Comparison of ENCODE assay signal across 9 mouse cellular contexts in the genomic region with DNA sequence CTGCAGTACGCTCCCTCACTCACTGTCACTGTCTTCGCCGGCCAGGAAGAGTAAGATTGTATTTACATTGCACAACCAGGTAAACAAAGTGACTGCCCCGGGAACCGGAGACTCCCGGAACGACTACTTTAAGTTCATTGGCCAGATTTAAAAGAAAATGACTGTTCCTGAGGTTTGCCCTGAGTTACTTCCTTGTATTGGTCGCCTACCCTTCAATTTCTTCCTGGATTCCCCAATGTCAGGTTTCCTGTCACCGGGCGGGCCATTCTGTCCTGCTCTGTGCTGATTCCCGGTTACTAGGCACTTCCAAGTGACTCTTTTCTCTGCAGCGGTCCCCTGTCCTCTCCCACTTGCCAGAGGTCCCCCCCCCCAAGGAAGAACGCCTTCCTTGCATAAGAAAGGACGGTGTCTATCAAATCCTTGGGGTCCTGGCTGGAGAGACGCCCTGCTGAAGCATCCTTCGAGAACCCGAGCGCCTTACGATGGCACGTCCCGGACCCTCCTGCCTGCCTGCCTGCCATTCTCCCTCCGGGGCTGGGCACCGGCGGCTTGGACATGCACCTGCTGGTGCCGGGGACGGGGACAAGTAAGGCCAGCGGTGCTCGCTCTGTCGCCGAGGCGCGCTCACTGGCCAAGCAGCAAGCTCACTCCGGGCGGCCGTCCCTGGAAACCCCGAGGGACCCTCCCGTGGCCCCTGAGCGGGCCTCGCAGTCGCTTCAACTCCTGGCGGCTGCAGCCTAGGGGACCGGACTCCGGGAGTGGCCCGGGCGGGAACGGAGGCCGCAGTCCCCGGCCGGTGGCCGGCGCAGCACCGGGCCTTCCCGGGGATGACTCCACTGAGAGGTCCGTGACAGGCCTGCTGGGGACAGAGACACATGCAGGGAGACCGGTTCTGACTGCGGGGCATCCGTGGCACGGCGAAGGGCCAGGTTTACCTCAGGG. TPM values are rescaled to one million over a fixed set of nuclear protein-coding genes. Genes with fewer than 3 reads are reported as not detected.
DNase-seq lines count a peak whose midpoint lies in the region; ATAC-seq lines count a peak whose summit lies in the region.
"Had no signal": no experiment of that assay in that cellular context is flagged by ENCODE, and none has a peak within 500 bp of the region (broad histone marks: within the 10 kb centered on the region; RNA-seq: fewer than 3 reads in every experiment).

No protein-coding gene starts in this region.

- peak overlapping the region; percentile 65 for H3K27ac ChIP-seq in forebrain, embryonic 11.5 days (ENCODE audit: low read depth, low read length)
- H3K27ac ChIP-seq in limb, embryonic 11.5 days (replicated peaks; ENCODE audit: low read depth, low read length), result no peak overlapping the region; the same call in 1 of the 2 replicates
- H3K27ac ChIP-seq in neural tube, embryonic 13.5 days (replicated peaks), result peak overlapping the region; percentile 100

- peak; percentile 46 for DNase-seq in adrenal gland, postnatal 25 days
- DNase-seq in adrenal gland, adult (ENCODE audit: inconsistent age in 2 of 2, low spot score in 1 of 2), result no peak
- DNase-seq in right cerebral cortex, adult 18-20 months, result peak; percentile 23
- no peak for DNase-seq in right cerebral cortex, adult 2 months (ENCODE audit: low spot score in 2 of 2)
- DNase-seq in forebrain, embryonic 11.5 days (ENCODE audit: low spot score), result peak; percentile 79
- DNase-seq in limb, embryonic 11.5 days (ENCODE audit: low spot score), result no peak
- no peak for DNase-seq in frontal cortex, postnatal 25 days (ENCODE audit: low spot score in 2 of 2)

- peak overlapping the region; percentile 98 for H3K4me3 ChIP-seq in forebrain, embryonic 11.5 days (ENCODE audit: low read depth, low read length)
- peak overlapping the region; percentile 99 for H3K4me3 ChIP-seq in limb, embryonic 11.5 days (ENCODE audit: low read depth, low read length)
- H3K4me3 ChIP-seq in neural tube, embryonic 13.5 days, result peak overlapping the region; percentile 100

- H3K36me3 ChIP-seq in forebrain, embryonic 11.5 days (ENCODE audit: control insufficient read depth, insufficient read depth, low read length), result peaks cover 3% of the 10 kb centered on the region
- H3K36me3 ChIP-seq in limb, embryonic 11.5 days (ENCODE audit: control insufficient read depth, insufficient read depth, low read length), result no peaks in the 10 kb centered on the region; the same call in 1 of the 2 replicates
- H3K36me3 ChIP-seq in neural tube, embryonic 13.5 days, result peaks cover 31% of the 10 kb centered on the region

- peak overlapping the region; percentile 99 for H3K9ac ChIP-seq in forebrain, embryonic 11.5 days (ENCODE audit: low read length)
- H3K9ac ChIP-seq in limb, embryonic 11.5 days (ENCODE audit: low read length), result peak overlapping the region; percentile 99
- peak overlapping the region; percentile 99 for H3K9ac ChIP-seq in neural tube, embryonic 13.5 days

- H3K9me3 ChIP-seq in forebrain, embryonic 11.5 days (ENCODE audit: control insufficient read depth, low read length), result no peaks in the 10 kb centered on the region
- H3K9me3 ChIP-seq in limb, embryonic 11.5 days (ENCODE audit: control insufficient read depth, low read length), result no peaks in the 10 kb centered on the region
- no peaks in the 10 kb centered on the region for H3K9me3 ChIP-seq in neural tube, embryonic 13.5 days

- H3K4me2 ChIP-seq in forebrain, embryonic 11.5 days (ENCODE audit: low read depth, low read length, severe bottlenecking), result peak overlapping the region; percentile 91
- H3K4me2 ChIP-seq in limb, embryonic 11.5 days (ENCODE audit: low read depth, severe bottlenecking), result peak overlapping the region; percentile 95
- H3K4me2 ChIP-seq in neural tube, embryonic 13.5 days, result peak overlapping the region; percentile 95

- H3K4me1 ChIP-seq in forebrain, embryonic 11.5 days (replicated peaks; ENCODE audit: control insufficient read depth, insufficient read depth, low read length), result peaks cover 3% of the 10 kb centered on the region; the same call in 1 of the 2 replicates
- peaks cover 11% of the 10 kb centered on the region for H3K4me1 ChIP-seq in limb, embryonic 11.5 days (ENCODE audit: control insufficient read depth, insufficient read depth, low read length)
- H3K4me1 ChIP-seq in neural tube, embryonic 13.5 days (replicated peaks), result peaks cover 30% of the 10 kb centered on the region

- peak; percentile 32; the same call in 1 of the 2 replicates for ATAC-seq in forebrain, embryonic 11.5 days (replicated peaks; ENCODE audit: low FRiP score)
- ATAC-seq in limb, embryonic 11.5 days (ENCODE audit: insufficient number of reproducible peaks, low FRiP score, low TSS enrichment, low read depth), result 0 out of 2 replicates have a peak, but pooled peaks have one; percentile 2
- peak; percentile 68 for ATAC-seq in neural tube, embryonic 13.5 days (ENCODE audit: low read depth)

- WGBS in forebrain, embryonic 11.5 days, result 4% methylated on average over 59 of the region's 59 CpGs
- WGBS in limb, embryonic 11.5 days, result 3% methylated on average over 59 of the region's 59 CpGs
- WGBS in neural tube, embryonic 13.5 days, result 2% methylated on average over 59 of the region's 59 CpGs

- no peaks in the 10 kb centered on the region for H3K27me3 ChIP-seq in forebrain, embryonic 11.5 days (ENCODE audit: control insufficient read depth, insufficient read depth, low read length)
- no peaks in the 10 kb centered on the region for H3K27me3 ChIP-seq in limb, embryonic 11.5 days (ENCODE audit: control insufficient read depth, insufficient read depth, low read length)
- H3K27me3 ChIP-seq in neural tube, embryonic 13.5 days, result no peaks in the 10 kb centered on the region

RNA-seq across cellular contexts. Expression of a gene that starts 1.2 kb away (rescaled TPM):
- total RNA-seq in adrenal gland, postnatal 25 days (2021), result 19.7 and 20.2 TPM in 2 replicates
- polyA plus RNA-seq in forebrain, embryonic 11.5 days (2014; fragmentation: Nextera tagmentation; extraction: Ambion mirVana), result 26.7 and 31.2 TPM in 2 replicates
- polyA plus RNA-seq in limb, embryonic 11.5 days (2014; fragmentation: Nextera tagmentation; extraction: Ambion mirVana), result 20.6 and 21.0 TPM in 2 replicates
- polyA plus RNA-seq in neural tube, embryonic 13.5 days (2015; fragmentation: Nextera tagmentation; extraction: Ambion mirVana), result 31.6 and 35.5 TPM in 2 replicates

RNA-seq across cellular contexts. Expression of a gene that starts 28.4 kb away (rescaled TPM):
- total RNA-seq in adrenal gland, postnatal 25 days (2021), result not detected in 2 replicates
- polyA plus RNA-seq in forebrain, embryonic 11.5 days (2014; fragmentation: Nextera tagmentation; extraction: Ambion mirVana), result 0.13 TPM in 1 of 2 replicates, not detected in the other
- 0.51 and 0.55 TPM in 2 replicates for polyA plus RNA-seq in limb, embryonic 11.5 days (2014; fragmentation: Nextera tagmentation; extraction: Ambion mirVana)
- polyA plus RNA-seq in neural tube, embryonic 13.5 days (2015; fragmentation: Nextera tagmentation; extraction: Ambion mirVana), result 0.88 and 1.6 TPM in 2 replicates

RNA-seq across cellular contexts. Expression of a gene that starts 32.6 kb away (rescaled TPM):
- total RNA-seq in adrenal gland, postnatal 25 days (2021), result 6.2 and 8.3 TPM in 2 replicates
- polyA plus RNA-seq in forebrain, embryonic 11.5 days (2014; fragmentation: Nextera tagmentation; extraction: Ambion mirVana), result 4.8 and 5.2 TPM in 2 replicates
- 5.5 and 7.1 TPM in 2 replicates for polyA plus RNA-seq in limb, embryonic 11.5 days (2014; fragmentation: Nextera tagmentation; extraction: Ambion mirVana)
- polyA plus RNA-seq in neural tube, embryonic 13.5 days (2015; fragmentation: Nextera tagmentation; extraction: Ambion mirVana), result 10.4 and 11.3 TPM in 2 replicates

RNA-seq across cellular contexts. Expression of a gene that starts 39.8 kb away (rescaled TPM):
- total RNA-seq in adrenal gland, postnatal 25 days (2021), result not detected in 2 replicates
- 0.63 TPM in 1 of 2 replicates, not detected in the other for polyA plus RNA-seq in forebrain, embryonic 11.5 days (2014; fragmentation: Nextera tagmentation; extraction: Ambion mirVana)
- not detected in 2 replicates for polyA plus RNA-seq in limb, embryonic 11.5 days (2014; fragmentation: Nextera tagmentation; extraction: Ambion mirVana)
- not detected in 2 replicates for polyA plus RNA-seq in neural tube, embryonic 13.5 days (2015; fragmentation: Nextera tagmentation; extraction: Ambion mirVana)
- total RNA-seq: gastrocnemius, postnatal 4 days had no signal

RNA-seq across cellular contexts. Expression of a gene that starts 41.1 kb away (rescaled TPM):
- 8.8 and 10.3 TPM in 2 replicates for total RNA-seq in adrenal gland, postnatal 25 days (2021)
- polyA plus RNA-seq in forebrain, embryonic 11.5 days (2014; fragmentation: Nextera tagmentation; extraction: Ambion mirVana), result 17.8 and 18.0 TPM in 2 replicates
- 16.2 and 17.1 TPM in 2 replicates for polyA plus RNA-seq in limb, embryonic 11.5 days (2014; fragmentation: Nextera tagmentation; extraction: Ambion mirVana)
- polyA plus RNA-seq in neural tube, embryonic 13.5 days (2015; fragmentation: Nextera tagmentation; extraction: Ambion mirVana), result 15.1 and 15.7 TPM in 2 replicates

Comparison
In these comparisons a context has a peak if more than half of its experiments do, and no peak if none do; other contexts are left out.
1. DNase-seq: peak in adrenal gland, postnatal 25 days (single experiment), right cerebral cortex, adult 18-20 months (single experiment) and forebrain, embryonic 11.5 days (single experiment); none in adrenal gland, adult (0 of 2), right cerebral cortex, adult 2 months (0 of 2), limb, embryonic 11.5 days (single experiment) and frontal cortex, postnatal 25 days (0 of 2).
2. ATAC-seq: peak in every context shown above with its lines; median percentile 68 in neural tube, embryonic 13.5 days; 32 in forebrain, embryonic 11.5 days; 2 in limb, embryonic 11.5 days.
3. Peak in every context shown above with its lines, with median percentiles within 50 percentile points of each other: H3K4me2 ChIP-seq, H3K4me3 ChIP-seq and H3K9ac ChIP-seq.